Mouse (Mus musculus) cerebellum, adult 9-10 months (tissue): ENCODE data around the gene Fancf.
A peak's percentile ranks its signal among the peaks of the same experiment; 100 is the strongest.

Experiments
- DNase-seq: peaks from one replicate; pipeline ENCODE4 v3.0.0; 2022

Gene Fancf

DNA sequence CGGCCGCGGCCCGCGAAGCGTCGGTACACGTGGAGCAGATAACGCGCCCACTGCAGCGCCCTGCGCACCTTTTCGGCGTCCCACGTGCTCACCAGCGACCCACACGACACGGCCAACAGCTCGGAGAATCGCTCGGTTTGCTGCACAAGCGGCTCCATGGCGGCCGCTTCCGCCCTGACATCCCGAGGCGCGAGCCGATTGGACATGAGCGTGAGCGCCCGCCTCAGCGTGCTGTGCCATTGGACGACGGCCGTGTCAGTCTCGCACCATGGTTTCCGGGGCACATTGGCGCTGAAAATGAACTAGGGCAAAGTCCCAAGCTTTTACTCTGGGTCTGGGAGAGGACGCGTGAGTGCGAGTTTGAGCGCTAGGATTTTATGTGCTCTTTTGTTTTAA, at the start of gene Fancf:
Gene Fancf (minus strand): TSS at position 171 of the 396 bp plus-strand sequence.
- DNase-seq: peak; percentile 98

GRCm38 (mm10) chr7:51899066-51899465, 37.0 kb upstream of the Fancf start:
- DNase-seq: no peak

- DNase-seq: no peak
These were observed 32.9 kb upstream of the Fancf start for GRCm38 (mm10) chr7:51894939-51895338.

GRCm38 (mm10) chr7:51894133-51894801, 32.2 kb upstream of the Fancf start:
- no peak for DNase-seq

DNA sequence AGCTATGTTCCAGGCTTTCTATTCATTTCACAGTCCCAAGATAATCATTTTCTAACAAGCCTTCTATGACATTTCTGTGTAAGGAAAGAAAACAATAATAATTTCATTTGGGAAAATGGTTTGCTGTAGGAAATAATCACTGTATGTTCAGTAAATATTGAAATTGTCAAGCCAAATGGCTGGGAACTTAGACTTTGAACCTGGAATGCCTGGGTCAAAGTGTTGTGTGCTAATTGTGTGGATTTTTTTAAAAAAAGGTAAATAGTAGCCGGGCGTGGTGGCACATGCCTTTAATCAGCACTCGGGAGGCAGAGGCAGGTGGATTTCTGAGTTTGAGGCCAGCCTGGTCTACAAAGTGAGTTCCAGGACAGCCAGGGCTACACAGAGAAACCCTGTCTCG, 30.9 kb upstream of the Fancf start:
- no peak for DNase-seq

- no peak for DNase-seq
These were observed 30.3 kb upstream of the Fancf start for GRCm38 (mm10) chr7:51892224-51892965.

GRCm38 (mm10) chr7:51889601-51890000, 27.5 kb upstream of the Fancf start:
- DNase-seq: no peak

DNA sequence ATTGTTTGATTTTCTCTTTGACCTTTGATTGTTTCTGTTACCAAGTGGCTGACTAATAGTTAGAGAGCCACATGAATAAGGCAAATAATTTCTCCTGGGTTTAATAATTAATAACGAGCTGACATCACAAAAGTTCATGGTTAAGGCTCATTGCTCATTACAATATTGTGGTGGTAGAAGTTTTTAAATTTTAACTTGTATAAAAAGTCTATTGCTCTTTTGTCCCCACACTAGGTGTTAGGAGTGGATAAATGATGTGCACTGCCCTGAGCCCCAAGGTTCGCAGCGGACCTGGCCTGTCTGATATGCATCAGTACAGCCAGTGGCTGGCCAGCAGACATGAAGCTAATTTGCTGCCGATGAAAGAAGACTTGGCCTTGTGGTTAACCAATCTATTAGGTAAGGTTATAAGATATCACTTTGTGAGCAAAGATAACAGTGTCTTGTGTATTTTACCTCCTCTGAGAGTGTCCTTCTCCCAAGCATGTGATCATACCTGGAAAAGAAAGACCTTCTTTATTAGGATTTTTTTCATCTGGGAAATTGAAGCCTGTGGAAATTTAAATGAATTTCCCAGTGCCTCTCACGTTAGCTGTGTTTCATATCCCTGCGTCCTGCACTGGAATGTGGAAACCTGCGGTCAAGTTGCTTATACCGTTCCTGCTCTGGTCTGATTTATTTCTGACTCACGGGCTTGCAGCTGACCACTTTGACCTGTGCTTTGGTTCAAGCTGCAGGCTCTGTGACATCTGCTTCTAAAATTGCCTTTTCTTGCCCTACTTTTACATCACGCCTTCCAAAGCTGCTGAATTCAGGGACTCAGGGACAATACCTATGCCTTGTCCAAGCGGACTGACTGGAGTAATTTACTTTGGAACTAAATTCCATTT, 25.9 kb upstream of the Fancf start:
- no peak for DNase-seq

DNA sequence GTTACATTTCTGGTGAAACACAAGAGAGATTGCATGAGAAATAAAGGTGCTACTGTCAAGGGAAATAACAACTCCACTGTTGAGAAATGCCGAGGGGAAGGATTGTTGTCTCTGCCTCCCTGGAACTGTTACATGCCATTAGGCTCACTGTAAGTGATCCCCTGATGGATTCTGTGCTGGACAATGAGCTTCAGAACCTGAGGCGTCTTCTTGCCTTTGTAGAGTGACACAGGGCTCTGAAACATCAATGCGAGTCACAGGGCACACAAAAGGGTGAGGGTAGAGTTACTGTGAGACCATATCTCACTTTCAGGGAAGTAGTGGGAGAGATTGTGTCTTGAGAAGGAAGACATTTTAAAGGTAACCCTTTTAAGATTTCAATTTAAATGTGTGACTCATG, 23.3 kb upstream of the Fancf start:
- DNase-seq: no peak

GRCm38 (mm10) chr7:51880121-51880520, 18.1 kb upstream of the Fancf start:
- DNase-seq: no peak

- peak; percentile 22 for DNase-seq
These were observed 17.2 kb upstream of the Fancf start for GRCm38 (mm10) chr7:51879136-51879723.

DNA sequence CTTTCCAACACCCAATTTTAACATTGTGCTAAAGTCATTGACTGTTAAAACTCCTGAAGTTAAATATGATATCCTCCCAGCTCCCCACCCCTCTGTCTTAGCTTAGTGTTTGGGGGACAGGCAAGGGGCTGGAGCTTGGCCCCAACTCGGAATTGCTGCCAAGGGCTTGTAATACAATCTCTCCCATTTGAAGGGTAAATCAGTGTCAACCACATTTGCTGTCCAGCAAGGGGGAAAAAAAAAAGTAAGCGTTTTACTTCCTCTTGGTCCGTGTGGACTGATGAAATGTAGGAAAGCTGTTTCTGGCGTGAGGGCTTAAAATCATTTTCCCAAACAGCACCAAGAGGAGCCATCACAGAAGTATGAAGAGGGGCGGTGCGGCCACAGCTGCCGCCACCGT, 16.7 kb upstream of the Fancf start:
- no peak for DNase-seq

- DNase-seq: no peak
These were observed 14.2 kb upstream of the Fancf start for GRCm38 (mm10) chr7:51876316-51876715.

DNA sequence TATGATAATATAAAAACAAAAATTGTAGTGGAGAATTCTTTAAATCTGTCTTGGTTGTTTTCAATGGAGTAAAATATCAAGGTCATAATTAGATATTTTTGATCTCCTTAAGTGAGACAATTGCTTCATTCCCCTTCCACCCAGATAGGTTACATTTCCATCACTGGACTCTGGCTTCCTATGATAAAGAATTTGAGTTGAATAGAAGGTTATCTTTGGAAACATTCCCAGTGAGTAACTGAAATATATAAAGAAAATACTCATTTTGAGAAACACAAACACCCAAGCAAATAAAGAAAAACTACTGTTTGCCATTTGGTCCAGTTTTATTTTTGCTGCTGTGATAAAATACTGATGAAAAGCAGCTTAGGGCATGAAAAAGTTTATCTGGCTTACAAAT, 10.5 kb upstream of the Fancf start:
- no peak for DNase-seq

DNA sequence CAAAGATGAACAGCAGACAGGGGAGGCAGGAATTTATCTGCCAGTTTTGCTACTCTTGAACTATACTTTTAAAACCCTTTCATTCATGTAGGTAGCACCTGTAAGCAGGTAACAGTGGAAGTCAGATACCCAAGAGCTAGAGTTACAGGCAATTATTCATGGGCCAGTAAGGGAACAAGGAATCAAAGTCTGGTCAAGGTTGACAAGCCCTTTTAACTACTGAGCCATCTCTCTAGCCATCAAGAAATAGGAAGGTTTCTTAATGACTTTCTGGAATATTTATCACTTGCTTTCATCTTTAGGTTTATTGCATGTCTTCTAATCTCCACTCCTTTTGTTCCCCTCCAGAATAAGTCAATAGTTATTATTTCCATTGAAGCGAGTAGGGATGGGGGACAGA, 10.0 kb upstream of the Fancf start:
- DNase-seq: no peak

- no peak for DNase-seq
These were observed 5.9 kb upstream of the Fancf start for GRCm38 (mm10) chr7:51867983-51868382.

- no peak for DNase-seq
These were observed 3.3 kb upstream of the Fancf start for GRCm38 (mm10) chr7:51865336-51865735.

DNA sequence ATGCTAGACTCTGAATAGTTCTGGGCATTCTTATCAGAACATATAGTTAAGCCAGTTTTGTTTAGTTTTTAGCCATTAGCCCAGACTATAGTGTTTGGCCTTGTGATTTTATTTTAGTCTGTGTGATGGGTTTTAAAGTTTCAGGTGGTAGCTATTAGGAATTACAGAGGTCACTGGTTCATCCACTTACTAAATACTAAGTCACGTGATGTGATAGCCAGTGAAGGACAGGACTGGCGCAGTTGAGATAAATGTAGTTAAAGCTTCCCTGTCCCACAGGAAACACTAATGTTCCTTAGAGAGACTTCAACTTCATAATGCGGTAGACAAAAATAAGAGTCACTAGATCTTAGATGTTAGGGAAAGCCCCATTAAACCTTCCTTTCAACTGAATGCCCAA, 775 bp upstream of the Fancf start:
- DNase-seq: peak; percentile 31

DNA sequence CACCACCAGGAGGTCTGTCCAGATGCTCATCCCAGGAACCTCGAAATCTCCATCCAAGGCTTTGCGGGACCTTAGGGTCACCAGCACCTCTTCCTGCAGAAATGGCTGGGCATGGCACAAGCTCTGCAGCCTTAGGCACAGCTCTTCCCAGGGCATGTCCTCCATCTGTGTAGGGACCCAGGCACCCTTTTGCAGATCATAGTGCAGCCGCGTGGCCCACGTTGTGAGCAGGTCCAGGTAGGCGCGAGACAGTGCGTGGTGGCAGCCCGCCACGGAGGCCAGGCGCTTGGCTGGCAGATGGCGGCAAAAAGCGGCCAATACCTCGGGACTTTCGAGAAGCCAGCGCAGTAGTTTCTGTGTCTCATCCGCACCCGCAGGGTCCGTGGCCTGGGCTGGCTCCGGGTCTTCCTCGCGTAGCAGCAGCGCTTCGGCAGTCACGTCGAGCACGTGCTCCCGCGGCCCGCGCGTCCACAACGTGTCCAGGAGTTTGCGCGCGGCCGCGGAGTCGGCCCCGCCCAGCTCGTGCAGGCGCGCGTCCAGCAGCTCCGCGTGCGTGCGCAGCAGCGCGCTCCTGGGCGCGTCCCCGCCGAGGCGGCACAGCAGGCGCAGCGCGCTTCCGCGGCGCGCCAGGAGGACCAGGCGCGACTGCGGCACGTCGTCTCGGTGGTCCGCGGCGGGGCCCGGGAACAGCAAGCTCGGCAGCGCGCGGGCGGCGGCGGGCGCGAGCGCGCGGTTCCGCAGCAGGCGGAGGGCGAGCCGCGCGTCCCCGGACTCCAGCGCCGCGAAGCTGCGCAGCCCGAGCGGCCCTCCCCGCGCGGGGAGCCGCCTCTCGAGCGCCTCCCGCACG, 594 bp downstream of the Fancf start, which contains the start of gene Gas2:
Gene Gas2 (plus strand): TSS at position 766 of the 847 bp plus-strand sequence.
- peak; percentile 89 for DNase-seq

GRCm38 (mm10) chr7:51851890-51852507, 10.1 kb downstream of the Fancf start:
- no peak for DNase-seq

DNA sequence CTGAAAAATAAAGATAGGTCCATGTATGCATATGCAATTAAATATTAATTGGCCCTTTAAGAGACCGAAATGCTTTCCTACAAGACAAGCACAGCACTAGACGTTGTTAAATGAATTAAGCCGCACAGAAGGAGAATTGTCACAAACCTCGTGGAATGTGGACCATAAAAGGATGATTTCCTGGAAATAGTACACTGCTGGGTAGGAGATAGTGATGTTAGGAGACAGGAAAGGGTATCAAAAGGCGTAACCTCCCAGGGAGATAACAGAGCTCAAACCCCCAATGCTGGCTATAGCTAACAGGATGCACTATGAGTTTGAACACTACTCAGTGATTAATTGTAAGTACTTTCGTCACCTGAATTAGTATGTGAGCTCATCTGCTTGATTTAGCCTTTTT, 11.2 kb downstream of the Fancf start:
- DNase-seq: no peak

- DNase-seq: no peak
These were observed 21.6 kb downstream of the Fancf start for GRCm38 (mm10) chr7:51840515-51840914.
